In genomic region chr16:67203329-67203728, GRCm38 (mm10) we compare ENCODE assay signal across 16 mouse cellular contexts.
"Had no signal": no experiment of that assay in that cellular context is flagged by ENCODE, and none has a peak within 500 bp of the region (broad histone marks: within the 10 kb centered on the region; RNA-seq: fewer than 3 reads in every experiment).

No protein-coding gene starts in this region.

- H3K9ac ChIP-seq: neural tube, embryonic 13.5 days; neural tube, embryonic 15.5 days; stomach, embryonic 15.5 days had no signal

- H3K4me2 ChIP-seq: neural tube, embryonic 13.5 days; neural tube, embryonic 15.5 days; stomach, embryonic 15.5 days had no signal

- DNase-seq: retina, postnatal 1 day; right cerebral cortex, adult 18-20 months; right cerebral cortex, postnatal 14 days; right cerebral cortex, postnatal 25 days; right cerebral cortex, postnatal 4 days; spleen, adult 18-20 months; thymus, adult 18-20 months; thymus, adult 2 months; thymus, postnatal 14 days; thymus, postnatal 25 days; thymus, postnatal 36 days; thymus, postnatal 4 days had no signal

- H3K36me3 ChIP-seq: neural tube, embryonic 13.5 days; neural tube, embryonic 15.5 days; stomach, embryonic 15.5 days had no signal

- H3K27ac ChIP-seq: neural tube, embryonic 13.5 days; neural tube, embryonic 15.5 days; stomach, embryonic 15.5 days; stomach, postnatal 0 days had no signal

- H3K4me3 ChIP-seq: neural tube, embryonic 13.5 days; neural tube, embryonic 15.5 days; stomach, embryonic 15.5 days had no signal

- H3K4me1 ChIP-seq: neural tube, embryonic 13.5 days; neural tube, embryonic 15.5 days; stomach, embryonic 15.5 days had no signal

- H3K27me3 ChIP-seq: neural tube, embryonic 13.5 days; neural tube, embryonic 15.5 days; stomach, embryonic 15.5 days had no signal

- H3K9me3 ChIP-seq: neural tube, embryonic 13.5 days; neural tube, embryonic 15.5 days; stomach, embryonic 15.5 days had no signal
